Mouse (Mus musculus): Measurements from ENCODE around the gene Nsmf. TPM values are rescaled to one million over a fixed set of nuclear protein-coding genes. Genes with fewer than 3 reads are reported as not detected.

Nsmf gene
- polyA plus RNA-seq, 1 experiment from 2014 or later: 10.8 TPM

GRCm38 (mm10) chr2:25072398-25072797 lies 18.2 kb downstream of the Nsmf start:
- Histone ChIP-seq H3K27me3 (ENCODE audit: control insufficient read depth, insufficient read depth, low read depth, low read length) (no peaks in the 10 kb centered on the region), H3K4me2 (ENCODE audit: low read depth, low read length) (no peak overlapping the region), H3K27ac (ENCODE audit: low read length) (no peak overlapping the region), H3K4me1 (ENCODE audit: control insufficient read depth, low read depth, low read length) (no peaks in the 10 kb centered on the region; the same call in 1 of the 2 replicates), H3K9me3 (replicated peaks; ENCODE audit: control insufficient read depth, low read length) (no peaks in the 10 kb centered on the region), H3K9ac (ENCODE audit: low read depth, low read length) (no peak overlapping the region), H3K36me3 (ENCODE audit: control insufficient read depth, insufficient read depth) (no peaks in the 10 kb centered on the region), H3K4me3 (ENCODE audit: low read depth, low read length) (no peak overlapping the region)
- ATAC-seq (ENCODE audit: low read depth): no peak
- WGBS (ENCODE audit: insufficient replicate concordance): 75% methylated on average over 4 of the region's 4 CpGs

- 46% methylated on average over 4 of the region's 4 CpGs for WGBS (ENCODE audit: insufficient replicate concordance)
- Histone ChIP-seq H3K9ac (ENCODE audit: low read depth, low read length) (no peak overlapping the region), H3K27me3 (ENCODE audit: control insufficient read depth, insufficient read depth, low read depth, low read length) (no peaks in the 10 kb centered on the region), H3K9me3 (replicated peaks; ENCODE audit: control insufficient read depth, low read length) (no peaks in the 10 kb centered on the region), H3K27ac (ENCODE audit: low read length) (no peak overlapping the region), H3K4me2 (ENCODE audit: low read depth, low read length) (no peak overlapping the region), H3K36me3 (ENCODE audit: control insufficient read depth, insufficient read depth) (no peaks in the 10 kb centered on the region), H3K4me1 (ENCODE audit: control insufficient read depth, low read depth, low read length) (no peaks in the 10 kb centered on the region), H3K4me3 (ENCODE audit: low read depth, low read length) (no peak overlapping the region)
- no peak for ATAC-seq (ENCODE audit: low read depth)
These were observed 21.4 kb downstream of the Nsmf start for GRCm38 (mm10) chr2:25075506-25075905.

DNA sequence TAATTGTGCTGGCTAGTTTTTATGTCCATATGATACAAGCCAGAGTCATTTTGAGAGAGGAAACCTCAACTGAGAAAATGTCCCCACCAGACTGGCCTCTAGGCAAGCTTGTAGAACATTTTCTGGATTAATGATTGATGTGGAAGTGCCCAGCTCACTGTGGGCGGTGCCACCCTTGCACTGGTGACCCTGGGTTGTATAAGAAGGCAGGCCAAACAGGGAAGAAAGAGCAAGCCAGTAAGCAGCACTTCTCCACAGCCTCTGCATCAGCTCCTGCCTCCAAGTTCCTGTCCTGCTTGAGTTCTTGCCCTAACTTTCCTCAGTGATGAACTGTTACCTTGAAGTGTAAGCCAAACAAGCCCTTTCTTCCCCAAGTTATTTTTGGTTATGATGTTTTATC lies 24.8 kb downstream of the Nsmf start:
- Histone ChIP-seq H3K9ac (ENCODE audit: low read depth, low read length) (no peak overlapping the region), H3K9me3 (replicated peaks; ENCODE audit: control insufficient read depth, low read length) (no peaks in the 10 kb centered on the region), H3K4me1 (ENCODE audit: control insufficient read depth, low read depth, low read length) (no peaks in the 10 kb centered on the region), H3K36me3 (ENCODE audit: control insufficient read depth, insufficient read depth) (no peaks in the 10 kb centered on the region), H3K27me3 (ENCODE audit: control insufficient read depth, insufficient read depth, low read depth, low read length) (no peaks in the 10 kb centered on the region), H3K27ac (ENCODE audit: low read length) (0 out of 2 replicates have a peak overlapping the region, but pooled peaks have one; percentile 8), H3K4me3 (ENCODE audit: low read depth, low read length) (no peak overlapping the region), H3K4me2 (ENCODE audit: low read depth, low read length) (peak overlapping the region; percentile 15; the same call in 1 of the 2 replicates)
- WGBS (ENCODE audit: insufficient replicate concordance): 73% methylated on average over 1 of the region's 1 CpGs
- ATAC-seq (ENCODE audit: low read depth): peak; percentile 61

GRCm38 (mm10) chr2:25080076-25080475 lies 25.9 kb downstream of the Nsmf start, which contains the start of gene Entpd8:
Entpd8 (plus strand) TSS chr2:25080304.
- WGBS (ENCODE audit: insufficient replicate concordance): 40% methylated on average over 5 of the region's 5 CpGs
- no peaks in the 10 kb centered on the region for H3K9me3 ChIP-seq (replicated peaks; ENCODE audit: control insufficient read depth, low read length)
- H3K9ac ChIP-seq (ENCODE audit: low read depth, low read length): no peak within 1 kb of the TSS
- peak within 1 kb of the TSS; percentile 9 for H3K4me3 ChIP-seq (ENCODE audit: low read depth, low read length)
- H3K27me3 ChIP-seq (ENCODE audit: control insufficient read depth, insufficient read depth, low read depth, low read length): no peaks in the 10 kb centered on the region
- H3K4me2 ChIP-seq (ENCODE audit: low read depth, low read length): peak within 1 kb of the TSS; percentile 26
- peak; percentile 73 for ATAC-seq (ENCODE audit: low read depth)
- H3K36me3 ChIP-seq (ENCODE audit: control insufficient read depth, insufficient read depth): no peaks in the 10 kb centered on the region
- H3K27ac ChIP-seq (ENCODE audit: low read length): no peak within 1 kb of the TSS; the same call in 1 of the 2 replicates
- no peaks in the 10 kb centered on the region for H3K4me1 ChIP-seq (ENCODE audit: control insufficient read depth, low read depth, low read length)

DNA sequence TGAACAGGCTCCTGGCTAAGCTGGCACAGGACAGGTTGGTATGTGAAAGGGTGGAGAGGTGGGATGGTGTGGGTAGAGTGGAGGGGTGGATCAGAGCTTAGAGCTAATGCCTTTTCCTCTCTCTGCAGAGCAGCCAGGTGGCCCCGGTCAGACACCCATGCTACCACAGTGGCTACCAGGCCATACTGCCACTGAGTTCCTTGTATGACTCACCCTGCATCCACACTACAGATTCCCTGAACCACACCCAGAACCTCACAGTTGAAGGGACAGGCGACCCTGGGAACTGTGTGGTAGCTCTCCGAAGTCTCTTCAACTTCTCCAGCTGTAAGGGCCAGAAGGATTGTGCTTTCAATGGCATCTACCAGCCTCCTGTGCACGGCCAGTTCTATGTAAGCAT lies 29.5 kb downstream of the Nsmf start:
- Histone ChIP-seq H3K36me3 (ENCODE audit: control insufficient read depth, insufficient read depth) (no peaks in the 10 kb centered on the region), H3K9ac (ENCODE audit: low read depth, low read length) (no peak overlapping the region), H3K9me3 (replicated peaks; ENCODE audit: control insufficient read depth, low read length) (no peaks in the 10 kb centered on the region), H3K4me1 (ENCODE audit: control insufficient read depth, low read depth, low read length) (no peaks in the 10 kb centered on the region), H3K27me3 (ENCODE audit: control insufficient read depth, insufficient read depth, low read depth, low read length) (no peaks in the 10 kb centered on the region), H3K4me3 (ENCODE audit: low read depth, low read length) (no peak overlapping the region), H3K27ac (ENCODE audit: low read length) (no peak overlapping the region), H3K4me2 (ENCODE audit: low read depth, low read length) (no peak overlapping the region)
- WGBS (ENCODE audit: insufficient replicate concordance): 58% methylated on average over 4 of the region's 4 CpGs
- no peak for ATAC-seq (ENCODE audit: low read depth)

DNA sequence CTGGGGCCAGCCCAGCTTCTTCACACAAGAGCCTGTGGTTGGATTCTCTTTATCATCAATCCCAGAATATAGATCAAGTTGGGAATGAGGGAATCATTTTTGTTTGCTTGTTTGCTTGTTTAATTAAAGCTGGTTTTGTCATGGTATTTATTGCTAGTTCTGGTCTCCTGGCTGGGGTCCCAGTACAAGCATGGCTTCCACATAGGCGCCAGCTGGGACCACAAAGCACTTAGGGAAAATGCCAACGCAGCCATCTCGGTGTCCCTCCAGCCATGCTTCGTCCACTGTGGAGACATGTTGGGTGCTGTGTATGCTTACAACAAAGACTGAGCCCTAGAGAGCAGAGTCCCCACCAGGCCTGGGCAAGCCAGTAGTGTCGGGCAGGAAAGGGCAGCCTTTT lies 31.4 kb downstream of the Nsmf start:
- no peak overlapping the region for H3K4me2 ChIP-seq (ENCODE audit: low read depth, low read length)
- H3K9me3 ChIP-seq (replicated peaks; ENCODE audit: control insufficient read depth, low read length): no peaks in the 10 kb centered on the region
- no peak overlapping the region for H3K9ac ChIP-seq (ENCODE audit: low read depth, low read length)
- H3K36me3 ChIP-seq (ENCODE audit: control insufficient read depth, insufficient read depth): no peaks in the 10 kb centered on the region
- H3K27ac ChIP-seq (ENCODE audit: low read length): no peak overlapping the region
- no peaks in the 10 kb centered on the region for H3K4me1 ChIP-seq (ENCODE audit: control insufficient read depth, low read depth, low read length)
- ATAC-seq (ENCODE audit: low read depth): no peak
- no peak overlapping the region for H3K4me3 ChIP-seq (ENCODE audit: low read depth, low read length)
- WGBS (ENCODE audit: insufficient replicate concordance): 78% methylated on average over 5 of the region's 5 CpGs
- H3K27me3 ChIP-seq (ENCODE audit: control insufficient read depth, insufficient read depth, low read depth, low read length): no peaks in the 10 kb centered on the region

- 62% methylated on average over 2 of the region's 2 CpGs for WGBS (ENCODE audit: insufficient replicate concordance)
- H3K9me3 ChIP-seq (replicated peaks; ENCODE audit: control insufficient read depth, low read length): no peaks in the 10 kb centered on the region
- H3K27ac ChIP-seq (ENCODE audit: low read length): no peak overlapping the region
- H3K27me3 ChIP-seq (ENCODE audit: control insufficient read depth, insufficient read depth, low read depth, low read length): no peaks in the 10 kb centered on the region
- H3K4me3 ChIP-seq (ENCODE audit: low read depth, low read length): no peak overlapping the region
- ATAC-seq (ENCODE audit: low read depth): no peak
- no peak overlapping the region for H3K9ac ChIP-seq (ENCODE audit: low read depth, low read length)
- no peak overlapping the region for H3K4me2 ChIP-seq (ENCODE audit: low read depth, low read length)
- no peaks in the 10 kb centered on the region for H3K4me1 ChIP-seq (ENCODE audit: control insufficient read depth, low read depth, low read length)
- no peaks in the 10 kb centered on the region for H3K36me3 ChIP-seq (ENCODE audit: control insufficient read depth, insufficient read depth)
These were observed 33.7 kb downstream of the Nsmf start for GRCm38 (mm10) chr2:25087842-25088241.

DNA sequence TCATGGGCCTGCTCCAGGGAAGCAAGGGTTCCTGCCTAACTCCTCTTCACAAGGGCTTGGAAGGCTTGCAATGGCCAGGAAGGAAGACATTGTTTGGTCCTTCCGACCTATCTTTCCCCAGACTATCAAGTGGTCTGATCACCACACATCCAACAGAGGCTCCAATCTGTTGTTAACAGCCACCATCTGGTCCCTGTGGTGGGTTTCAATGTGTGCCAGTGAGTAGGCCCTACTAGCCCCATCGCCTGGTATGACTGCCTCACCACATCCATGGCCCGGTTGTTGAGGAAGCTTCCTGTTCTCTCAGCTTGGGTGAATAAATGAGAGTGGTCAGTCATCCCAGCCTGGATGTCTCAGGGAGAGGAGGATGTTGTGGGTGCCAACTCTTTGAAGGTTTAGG lies 34.5 kb downstream of the Nsmf start:
- ATAC-seq (ENCODE audit: low read depth): no peak
- H3K27me3 ChIP-seq (ENCODE audit: control insufficient read depth, insufficient read depth, low read depth, low read length): no peaks in the 10 kb centered on the region
- no peaks in the 10 kb centered on the region for H3K9me3 ChIP-seq (replicated peaks; ENCODE audit: control insufficient read depth, low read length)
- no peaks in the 10 kb centered on the region for H3K36me3 ChIP-seq (ENCODE audit: control insufficient read depth, insufficient read depth)
- H3K4me1 ChIP-seq (ENCODE audit: control insufficient read depth, low read depth, low read length): no peaks in the 10 kb centered on the region
- 58% methylated on average over 3 of the region's 3 CpGs for WGBS (ENCODE audit: insufficient replicate concordance)
- H3K4me2 ChIP-seq (ENCODE audit: low read depth, low read length): no peak overlapping the region
- H3K4me3 ChIP-seq (ENCODE audit: low read depth, low read length): no peak overlapping the region
- H3K27ac ChIP-seq (ENCODE audit: low read length): no peak overlapping the region
- H3K9ac ChIP-seq (ENCODE audit: low read depth, low read length): no peak overlapping the region

DNA sequence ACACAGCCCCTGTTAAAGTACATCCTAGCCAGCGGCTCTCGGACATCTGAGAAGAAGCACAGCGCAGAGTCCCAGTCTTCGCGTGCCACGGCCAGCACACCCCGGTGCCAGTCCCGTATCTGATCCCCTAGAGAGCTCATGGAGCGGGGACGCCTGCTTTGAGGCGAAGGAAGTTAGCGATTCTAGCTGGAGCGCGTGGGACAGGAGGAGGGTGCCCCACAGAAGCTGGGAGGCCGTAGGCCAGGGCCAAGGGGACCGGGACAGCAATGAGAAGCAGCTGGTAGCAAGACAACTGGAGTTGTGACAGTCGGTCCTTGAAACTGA lies 40.6 kb downstream of the Nsmf start:
- Histone ChIP-seq H3K4me3 (ENCODE audit: low read depth, low read length) (peak overlapping the region; percentile 41), H3K27me3 (ENCODE audit: control insufficient read depth, insufficient read depth, low read depth, low read length) (no peaks in the 10 kb centered on the region), H3K9ac (ENCODE audit: low read depth, low read length) (peak overlapping the region; percentile 28), H3K4me1 (ENCODE audit: control insufficient read depth, low read depth, low read length) (peaks cover 10% of the 10 kb centered on the region), H3K4me2 (ENCODE audit: low read depth, low read length) (peak overlapping the region; percentile 59), H3K9me3 (replicated peaks; ENCODE audit: control insufficient read depth, low read length) (no peaks in the 10 kb centered on the region), H3K27ac (ENCODE audit: low read length) (no peak overlapping the region), H3K36me3 (ENCODE audit: control insufficient read depth, insufficient read depth) (no peaks in the 10 kb centered on the region)
- peak; percentile 19 for ATAC-seq (ENCODE audit: low read depth)
- WGBS (ENCODE audit: insufficient replicate concordance): 43% methylated on average over 17 of the region's 17 CpGs

Measured in liver, embryonic 16.5 days (tissue).